Mouse (Mus musculus) CH12.LX (cell line): ENCODE results near the gene Dock3. TPM values are rescaled to one million over a fixed set of nuclear protein-coding genes. Genes with fewer than 3 reads are reported as not detected.

Experiments used
- DNase-seq: peaks from one replicate; pipeline ENCODE4 v3.0.0-alpha.2; 2013; ENCODE audit errors: extremely low read depth
- H3K27ac ChIP-seq: 2 replicates; pipeline ENCODE4 v1.5.1; 2012; ENCODE audit warnings: low read depth, mild to moderate bottlenecking, control low read depth, moderate library complexity; ENCODE audit not compliant: insufficient read depth
- H3K27me3 ChIP-seq: replicated peaks from 2 replicates; pipeline ENCODE3; 2012; ENCODE audit warnings: inconsistent platforms
- H3K36me3 ChIP-seq, 2 experiments: replicated peaks in 1 of 2; 2 replicates each; pipeline versions ENCODE3 to v1.6.1; 2012; ENCODE audit warnings: inconsistent platforms in 1 of 2, low read length in 1 of 2, mild to moderate bottlenecking in 1 of 2, mixed read lengths in 1 of 2, moderate library complexity in 1 of 2; ENCODE audit not compliant: control insufficient read depth in 1 of 2, insufficient read depth in 1 of 2
- H3K4me1 ChIP-seq, 2 experiments: 2 replicates each; pipeline ENCODE4 v1.6.1; 2012; ENCODE audit warnings: inconsistent platforms in 1 of 2, moderate library complexity in 1 of 2; ENCODE audit not compliant: insufficient read depth in 2 of 2, control insufficient read depth in 1 of 2
- H3K4me2 ChIP-seq: 2 replicates; pipeline ENCODE4 v1.6.1; 2012; ENCODE audit warnings: low read depth, mild to moderate bottlenecking, control low read depth; ENCODE audit not compliant: poor library complexity, insufficient read depth, severe bottlenecking
- H3K4me3 ChIP-seq, 3 experiments: fragments of 150-350 bp in 1 of 3; sonication (generic) in 1 of 3; replicated peaks in 1 of 3; 2 replicates each; pipeline versions ENCODE3 to v1.5.1; 2011 to 2012; ENCODE audit warnings: low read depth in 2 of 3, low read length in 2 of 3, mild to moderate bottlenecking in 2 of 3, moderate library complexity in 2 of 3, control low read depth in 1 of 3, improper control_type of control experiment in 1 of 3, inconsistent platforms in 1 of 3, mixed read lengths in 1 of 3; ENCODE audit not compliant: poor library complexity in 1 of 3
- H3K79me2 ChIP-seq: replicated peaks from 2 replicates; pipeline ENCODE4 v1.6.1; 2012; ENCODE audit warnings: mild to moderate bottlenecking, moderate library complexity; ENCODE audit not compliant: control insufficient read depth, poor library complexity, insufficient read depth, severe bottlenecking; ENCODE audit errors: extremely low read depth
- H3K9ac ChIP-seq: 2 replicates; pipeline ENCODE4 v1.6.1; 2012; ENCODE audit warnings: low read depth, mild to moderate bottlenecking, control low read depth, moderate library complexity; ENCODE audit not compliant: insufficient read depth
- H3K9me3 ChIP-seq: replicated peaks from 2 replicates; pipeline ENCODE3; 2012; ENCODE audit warnings: low read length, inconsistent platforms, mixed read lengths
- CHD1 ChIP-seq: IDR thresholded peaks from 2 replicates; pipeline ENCODE4 v1.6.1; 2012; ENCODE audit warnings: low read depth, low read length, improper control_type of control experiment, inconsistent platforms
- ELF1 ChIP-seq: IDR thresholded peaks from 2 replicates; pipeline ENCODE4 v1.6.1; 2014; ENCODE audit warnings: low read depth, mild to moderate bottlenecking, inconsistent platforms, low read length, improper control_type of control experiment
- EP300 ChIP-seq: IDR thresholded peaks from 2 replicates; pipeline ENCODE4 v1.6.1; 2011; ENCODE audit warnings: low read length, improper control_type of control experiment
- ETS1 ChIP-seq: conservative IDR thresholded peaks from 2 replicates; pipeline ENCODE4 v1.6.1; 2012; ENCODE audit warnings: low read depth, mild to moderate bottlenecking, inconsistent platforms, low read length, improper control_type of control experiment, moderate library complexity
- HCFC1 ChIP-seq: IDR thresholded peaks from 2 replicates; pipeline ENCODE4 v1.6.1; 2012; ENCODE audit warnings: low read depth, mild to moderate bottlenecking, inconsistent platforms, low read length, improper control_type of control experiment
- IRF4 ChIP-seq: IDR thresholded peaks from 2 replicates; pipeline ENCODE4 v1.6.1; 2014; ENCODE audit warnings: low read depth, mild to moderate bottlenecking, inconsistent platforms, low read length, improper control_type of control experiment
- JUN ChIP-seq: IDR thresholded peaks from 2 replicates; pipeline ENCODE4 v1.6.1; 2011; ENCODE audit warnings: low read depth, mild to moderate bottlenecking, low read length, improper control_type of control experiment, moderate library complexity; ENCODE audit not compliant: insufficient read depth
- JUND ChIP-seq: conservative IDR thresholded peaks from 2 replicates; pipeline ENCODE4 v1.6.1; 2011; ENCODE audit warnings: low read depth, low read length, improper control_type of control experiment
- MXI1 ChIP-seq: IDR thresholded peaks from 2 replicates; pipeline ENCODE4 v1.6.1; 2011; ENCODE audit warnings: mild to moderate bottlenecking, low read depth, low read length, improper control_type of control experiment
- NELFE ChIP-seq: IDR thresholded peaks from 2 replicates; pipeline ENCODE4 v1.6.1; 2011; ENCODE audit warnings: low read depth, low read length, improper control_type of control experiment
- PAX5 ChIP-seq: IDR thresholded peaks from 2 replicates; pipeline ENCODE4 v1.6.1; 2012; ENCODE audit warnings: low read length, inconsistent platforms, mixed read lengths
- SIN3A ChIP-seq: IDR thresholded peaks from 2 replicates; pipeline ENCODE4 v1.6.1; 2012; ENCODE audit warnings: low read length, improper control_type of control experiment, inconsistent platforms
- UBTF ChIP-seq: IDR thresholded peaks from 2 replicates; pipeline ENCODE4 v1.6.1; 2012; ENCODE audit warnings: low read depth, mild to moderate bottlenecking, inconsistent platforms, low read length, improper control_type of control experiment, moderate library complexity
- USF1 ChIP-seq: IDR thresholded peaks from 2 replicates; pipeline ENCODE4 v1.6.1; 2014; ENCODE audit warnings: low read depth, mild to moderate bottlenecking, inconsistent platforms, low read length, improper control_type of control experiment
- USF2 ChIP-seq: conservative IDR thresholded peaks from 2 replicates; pipeline ENCODE4 v1.6.1; 2011; ENCODE audit warnings: low read depth, low read length, improper control_type of control experiment
- ZC3H11A ChIP-seq: IDR thresholded peaks from 2 replicates; pipeline ENCODE4 v1.6.1; 2012; ENCODE audit warnings: low read depth, mild to moderate bottlenecking, inconsistent platforms, low read length, improper control_type of control experiment
- ZKSCAN1 ChIP-seq: IDR thresholded peaks from 2 replicates; pipeline ENCODE4 v1.6.1; 2012; ENCODE audit warnings: low read depth, inconsistent platforms, low read length, improper control_type of control experiment, borderline replicate concordance
- ZMIZ1 ChIP-seq: IDR thresholded peaks from 2 replicates; pipeline ENCODE4 v1.6.1; 2012; ENCODE audit warnings: low read depth, mild to moderate bottlenecking, inconsistent platforms, low read length, improper control_type of control experiment
- ZNF384 ChIP-seq: IDR thresholded peaks from 2 replicates; pipeline ENCODE4 v1.6.1; 2012; ENCODE audit warnings: low read depth, low read length, improper control_type of control experiment, inconsistent platforms
- dilution Hi-C: fragments of 300-500 bp; cut with MboI; formaldehyde crosslinking; loops from 2 replicates; pipeline ENCODE4 v1.14.3; 2020; ENCODE audit warnings: low sequenced_read_pairs; ENCODE audit not compliant: extremely low pct_unique_long_range_greater_than_20kb, extremely low pct_ligation_motif_present
- in situ Hi-C: fragments of 300-500 bp; cut with MboI; formaldehyde crosslinking; loops from 3 replicates; pipeline ENCODE4 v1.14.3; 2019; ENCODE audit warnings: low sequenced_read_pairs, low pct_ligation_motif_present, low pct_unique_long_range_greater_than_20kb, mixed read lengths
- polyA plus RNA-seq: library from polyadenylated mRNA; unstranded; fragments of >175 nt; gene quantifications from 2 replicates; pipeline ENCODE4 v1.2.1, GENCODE M21; 2012; ENCODE audit warnings: low read depth; ENCODE audit not compliant: insufficient read length
- total RNA-seq, 2 experiments: library from RNA; depleted of rRNA; stranded (reverse); fragments of 300-350 nt in 1 of 2; fragments of >200 nt in 1 of 2; gene quantifications; 2 replicates each; pipeline ENCODE4 v1.2.3; 2012 to 2014

Gene Dock3
- total and polyA plus RNA-seq, 3 experiments, result 0.30 TPM; not detected in 2

DNA sequence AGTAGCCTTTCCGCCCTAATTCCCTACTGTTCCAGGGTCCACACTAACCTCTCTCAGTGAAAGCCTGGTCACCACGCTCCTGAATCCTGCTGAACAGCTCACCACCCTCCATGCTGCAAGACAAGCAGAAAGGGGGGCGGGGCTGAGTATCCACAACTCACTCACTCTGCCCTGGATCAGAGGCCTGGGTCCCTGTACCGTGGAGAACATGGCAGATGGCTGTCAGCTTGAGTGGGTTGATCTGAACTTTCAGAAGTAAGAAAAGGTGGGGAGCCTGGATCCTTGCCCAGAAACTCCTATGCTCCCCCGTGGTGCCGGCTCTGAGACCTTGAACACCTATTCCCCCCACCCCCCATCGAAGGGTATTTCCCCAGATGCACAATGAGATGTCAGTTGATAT lies 30.7 kb upstream of the Dock3 start:
- dilution Hi-C loops, result no loop called here
- Histone ChIP-seq H3K27me3 (no peaks in the 10 kb centered on the region), H3K36me3 (peaks cover 30 to 82% of the 10 kb centered on the region in 2 experiments), H3K79me2 (no peaks in the 10 kb centered on the region), H3K9ac (no peak overlapping the region), H3K27ac (no peak overlapping the region), H3K9me3 (no peaks in the 10 kb centered on the region), H3K4me3 (no peak overlapping the region), H3K4me1 (peaks cover 0 to 33% of the 10 kb centered on the region in 2 experiments; a peak in 2 of 4 replicates), H3K4me2 (no peak overlapping the region)
- DNase-seq, result no peak
- in situ Hi-C loops, result no loop called here
- TF ChIP-seq ELF1 (no peak), ETS1 (no peak), ZMIZ1 (no peak), ZNF384 (no peak), MXI1 (no peak), HCFC1 (no peak)

DNA sequence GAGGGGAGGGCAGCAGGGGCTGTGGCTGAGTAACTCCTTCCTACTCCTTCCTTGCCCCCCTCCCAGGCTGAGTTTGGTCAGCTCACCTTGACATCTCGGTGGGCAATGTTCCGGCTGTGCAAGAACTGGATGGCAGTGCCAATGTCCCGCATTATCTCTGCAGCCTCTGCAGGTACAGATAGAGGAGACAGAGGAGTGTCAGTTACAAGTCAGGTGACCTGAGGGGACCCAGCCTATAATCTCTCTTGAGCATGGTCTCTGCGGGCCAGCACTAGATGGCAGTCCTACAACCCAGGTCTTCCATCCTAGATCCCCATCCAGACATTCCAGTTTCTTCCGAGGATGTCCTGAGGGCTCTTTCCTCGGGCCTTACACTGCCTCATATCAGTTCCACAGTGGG lies 30.1 kb upstream of the Dock3 start:
- TF ChIP-seq USF1 (no peak), EP300 (no peak), IRF4 (no peak), NELFE (no peak), UBTF (no peak), ZKSCAN1 (no peak), PAX5 (no peak), CHD1 (no peak), USF2 (no peak), ZC3H11A (no peak), JUND (no peak), SIN3A (no peak), JUN (no peak)
- no peaks in the 10 kb centered on the region for H3K79me2 ChIP-seq
- no peak overlapping the region for H3K9ac ChIP-seq
- no peak for DNase-seq
- H3K36me3 ChIP-seq, result peaks cover 36 to 87% of the 10 kb centered on the region in 2 experiments
- dilution Hi-C loops (no loop called here), in situ Hi-C loops (no loop called here)
- no peaks in the 10 kb centered on the region for H3K27me3 ChIP-seq
- H3K4me3 ChIP-seq, result no peak overlapping the region
- H3K4me1 ChIP-seq, result peaks cover 0 to 33% of the 10 kb centered on the region in 2 experiments; a peak in 2 of 4 replicates
- H3K27ac ChIP-seq, result no peak overlapping the region
- H3K9me3 ChIP-seq, result no peaks in the 10 kb centered on the region
- H3K4me2 ChIP-seq, result no peak overlapping the region
